Mouse (Mus musculus): ENCODE measurements at regions not wholly inside any gene's neighbourhood (a gene's known extent, or its start where the extent isn't known, plus 50 kb on each side); places are given as distances from the start of the nearest gene placed in this dataset.
A peak's percentile ranks its signal among the peaks of the same experiment; 100 is the strongest.

GRCm38 (mm10) chr11:114611690-114612089 is 56.6 kb upstream of the Rpl38 start:
- DNase-seq (ENCODE audit: low read depth, low spot score) = no peak

GRCm38 (mm10) chr11:114608009-114608408 is 60.3 kb upstream of the Rpl38 start:
- no peak for DNase-seq (ENCODE audit: low read depth, low spot score)

- no peak for DNase-seq (ENCODE audit: low read depth, low spot score)
Measured at GRCm38 (mm10) chr11:114603108-114603507, 65.2 kb upstream of the Rpl38 start.

- DNase-seq (ENCODE audit: low read depth, low spot score) = no peak
Measured at GRCm38 (mm10) chr11:114597225-114597624, 71.1 kb upstream of the Rpl38 start.

- no peak for DNase-seq (ENCODE audit: low read depth, low spot score)
Measured at GRCm38 (mm10) chr11:114592961-114593360, 75.4 kb upstream of the Rpl38 start.

- no peak for DNase-seq (ENCODE audit: low read depth, low spot score)
Measured at GRCm38 (mm10) chr11:114588554-114588953, 79.8 kb upstream of the Rpl38 start.

- DNase-seq (ENCODE audit: low read depth, low spot score) = no peak
Measured at GRCm38 (mm10) chr11:114587986-114588385, 80.3 kb upstream of the Rpl38 start.

- DNase-seq (ENCODE audit: low read depth, low spot score) = no peak
Measured at GRCm38 (mm10) chr11:114586400-114586799, 81.9 kb upstream of the Rpl38 start.

- no peak for DNase-seq (ENCODE audit: low read depth, low spot score)
Measured at GRCm38 (mm10) chr11:114584804-114585203, 83.5 kb upstream of the Rpl38 start.

GRCm38 (mm10) chr11:114584146-114584545 is 84.2 kb upstream of the Rpl38 start:
- no peak for DNase-seq (ENCODE audit: low read depth, low spot score)

- no peak for DNase-seq (ENCODE audit: low read depth, low spot score)
Measured at GRCm38 (mm10) chr11:114579986-114580385, 88.3 kb upstream of the Rpl38 start.

- no peak for DNase-seq (ENCODE audit: low read depth, low spot score)
Measured at GRCm38 (mm10) chr11:114578551-114578950, 89.8 kb upstream of the Rpl38 start.

GRCm38 (mm10) chr11:114576803-114577202 is 91.5 kb upstream of the Rpl38 start:
- DNase-seq (ENCODE audit: low read depth, low spot score) = peak; percentile 70

GRCm38 (mm10) chr11:114571144-114571869 is 97.0 kb upstream of the Rpl38 start:
- no peak for DNase-seq (ENCODE audit: low read depth, low spot score)

GRCm38 (mm10) chr11:114570076-114570475 is 98.2 kb upstream of the Rpl38 start:
- no peak for DNase-seq (ENCODE audit: low read depth, low spot score)

GRCm38 (mm10) chr11:114567814-114568800 is 100.2 kb upstream of the Rpl38 start:
- DNase-seq (ENCODE audit: low read depth, low spot score) = no peak

GRCm38 (mm10) chr11:114567045-114567780 is 101.1 kb upstream of the Rpl38 start:
- no peak for DNase-seq (ENCODE audit: low read depth, low spot score)

- DNase-seq (ENCODE audit: low read depth, low spot score) = peak; percentile 19
Measured at GRCm38 (mm10) chr11:114564949-114565348, 103.4 kb upstream of the Rpl38 start.

GRCm38 (mm10) chr11:114563172-114563571 is 105.2 kb upstream of the Rpl38 start:
- no peak for DNase-seq (ENCODE audit: low read depth, low spot score)

GRCm38 (mm10) chr11:114554576-114554975 is 113.7 kb upstream of the Rpl38 start:
- DNase-seq (ENCODE audit: low read depth, low spot score) = peak; percentile 44

- DNase-seq (ENCODE audit: low read depth, low spot score) = no peak
Measured at GRCm38 (mm10) chr11:114553992-114554391, 114.3 kb upstream of the Rpl38 start.

- no peak for DNase-seq (ENCODE audit: low read depth, low spot score)
Measured at GRCm38 (mm10) chr11:114552176-114552575, 116.1 kb upstream of the Rpl38 start.
